Mouse (Mus musculus) MEL (cell line): Measurements from ENCODE around the gene Gm11096. TPM values are rescaled to one million over a fixed set of nuclear protein-coding genes. Genes with fewer than 3 reads are reported as not detected.

Experiments
- DNase-seq: peaks from one replicate; pipeline ENCODE4 v3.0.0; 2011; ENCODE audit warnings: low read depth, low spot score
- H3K27ac ChIP-seq: 2 replicates; pipeline ENCODE4 v1.5.1; 2012; ENCODE audit warnings: low read depth, mild to moderate bottlenecking, control low read depth, low read length, moderate library complexity; ENCODE audit not compliant: control insufficient read depth
- H3K27me3 ChIP-seq, 2 experiments: fragments of 150-350 bp in 1 of 2; sonication (generic) in 1 of 2; 2 replicates each; pipeline ENCODE4 v1.6.1; 2012; ENCODE audit warnings: low read length in 2 of 2, mild to moderate bottlenecking in 2 of 2, improper control_type of control experiment in 1 of 2, moderate library complexity in 1 of 2; ENCODE audit not compliant: insufficient read depth in 2 of 2, control insufficient read depth in 1 of 2
- H3K36me3 ChIP-seq, 2 experiments: 2 replicates each; pipeline ENCODE4 v1.6.1; 2012 to 2014; ENCODE audit warnings: low read length in 2 of 2, improper control_type of control experiment in 1 of 2, inconsistent platforms in 1 of 2, mild to moderate bottlenecking in 1 of 2; ENCODE audit not compliant: insufficient read depth in 2 of 2, control insufficient read depth in 1 of 2
- H3K4me1 ChIP-seq, 2 experiments: fragments of 150-350 bp in 1 of 2; sonication (generic) in 1 of 2; 2 replicates each; pipeline ENCODE4 v1.6.1; 2012; ENCODE audit warnings: low read length in 2 of 2, improper control_type of control experiment in 1 of 2, mild to moderate bottlenecking in 1 of 2; ENCODE audit not compliant: insufficient read depth in 2 of 2, control insufficient read depth in 1 of 2
- H3K4me3 ChIP-seq, 2 experiments: fragments of 150-350 bp in 1 of 2; sonication (generic) in 1 of 2; 2 replicates each; pipeline ENCODE4 v1.5.1; 2012; ENCODE audit warnings: low read depth in 2 of 2, low read length in 2 of 2, mild to moderate bottlenecking in 2 of 2, moderate library complexity in 2 of 2, control low read depth in 1 of 2, improper control_type of control experiment in 1 of 2; ENCODE audit not compliant: control insufficient read depth in 1 of 2, insufficient read depth in 1 of 2
- H3K79me2 ChIP-seq: 2 replicates; pipeline ENCODE4 v1.6.1; 2012; ENCODE audit warnings: mild to moderate bottlenecking, low read length, moderate library complexity; ENCODE audit not compliant: control insufficient read depth, poor library complexity, insufficient read depth
- H3K9ac ChIP-seq: 2 replicates; pipeline ENCODE4 v1.6.1; 2012; ENCODE audit warnings: low read depth, mild to moderate bottlenecking, control low read depth, low read length, moderate library complexity; ENCODE audit not compliant: control insufficient read depth, poor library complexity, severe bottlenecking
- H3K9me3 ChIP-seq: fragments of 150-350 bp; sonication (generic); replicated peaks from 2 replicates; pipeline ENCODE4 v1.6.1; 2012; ENCODE audit warnings: mild to moderate bottlenecking, low read length, improper control_type of control experiment, moderate library complexity; ENCODE audit not compliant: insufficient read depth
- CHD1 ChIP-seq: IDR thresholded peaks from 2 replicates; pipeline ENCODE4 v1.6.1; 2012; ENCODE audit warnings: low read depth, mild to moderate bottlenecking, inconsistent platforms, low read length, improper control_type of control experiment
- CHD2 ChIP-seq: IDR thresholded peaks from 2 replicates; pipeline ENCODE4 v1.6.1; 2011; ENCODE audit warnings: low read length, improper control_type of control experiment
- CTCF ChIP-seq, 3 experiments: IDR thresholded peaks in 2 of 3; conservative IDR thresholded peaks in 1 of 3; 2 replicates each; pipeline ENCODE4 v1.5.1; 2011 to 2012; ENCODE audit warnings: low read length in 3 of 3, low read depth in 2 of 3, mild to moderate bottlenecking in 2 of 3, improper control_type of control experiment in 1 of 3, inconsistent platforms in 1 of 3, mixed read lengths in 1 of 3, moderate library complexity in 1 of 3; ENCODE audit not compliant: control insufficient read depth in 1 of 3, insufficient read depth in 1 of 3, poor library complexity in 1 of 3, severe bottlenecking in 1 of 3
- ETS1 ChIP-seq: IDR thresholded peaks from 2 replicates; pipeline ENCODE4 v1.6.1; 2012; ENCODE audit warnings: low read depth, mild to moderate bottlenecking, inconsistent platforms, low read length, improper control_type of control experiment, moderate library complexity
- GABPA ChIP-seq: IDR thresholded peaks from 2 replicates; pipeline ENCODE4 v1.6.1; 2012; ENCODE audit warnings: low read depth, mild to moderate bottlenecking, inconsistent platforms, low read length, improper control_type of control experiment, moderate library complexity
- GATA1 ChIP-seq: IDR thresholded peaks from 2 replicates; pipeline ENCODE4 v1.6.1; 2011; ENCODE audit warnings: low read depth, low read length, improper control_type of control experiment
- JUND ChIP-seq: IDR thresholded peaks from 2 replicates; pipeline ENCODE4 v1.6.1; 2011; ENCODE audit warnings: low read depth, mild to moderate bottlenecking, improper control_type of control experiment, low read length
- MAX ChIP-seq: IDR thresholded peaks from 2 replicates; pipeline ENCODE4 v1.6.1; 2011; ENCODE audit warnings: low read length, improper control_type of control experiment
- MAZ ChIP-seq: IDR thresholded peaks from 2 replicates; pipeline ENCODE4 v1.6.1; 2012; ENCODE audit warnings: low read depth, mild to moderate bottlenecking, inconsistent platforms, low read length, improper control_type of control experiment
- MEF2A ChIP-seq: IDR thresholded peaks from 2 replicates; pipeline ENCODE4 v1.6.1; 2014; ENCODE audit warnings: low read depth, mild to moderate bottlenecking, inconsistent platforms, low read length, improper control_type of control experiment; ENCODE audit not compliant: poor library complexity, insufficient replicate concordance, severe bottlenecking; ENCODE audit errors: extremely low read depth
- MXI1 ChIP-seq: IDR thresholded peaks from 2 replicates; pipeline ENCODE4 v1.6.1; 2011; ENCODE audit warnings: mild to moderate bottlenecking, low read depth, low read length, improper control_type of control experiment
- MYB ChIP-seq: IDR thresholded peaks from 2 replicates; pipeline ENCODE4 v1.6.1; 2011; ENCODE audit warnings: mild to moderate bottlenecking, low read depth, low read length, improper control_type of control experiment
- MYC ChIP-seq: IDR thresholded peaks from 2 replicates; pipeline ENCODE4 v1.6.1; 2011; ENCODE audit warnings: low read depth, mild to moderate bottlenecking, low read length, improper control_type of control experiment, moderate library complexity
- NRF1 ChIP-seq: IDR thresholded peaks from 2 replicates; pipeline ENCODE4 v1.6.1; 2014; ENCODE audit warnings: low read depth, mild to moderate bottlenecking, inconsistent platforms, low read length, improper control_type of control experiment, moderate library complexity; ENCODE audit not compliant: poor library complexity, insufficient read depth, severe bottlenecking
- POLR2A ChIP-seq, 2 experiments: IDR thresholded peaks; 2 replicates each; pipeline ENCODE4 v1.6.1; 2011 to 2012; ENCODE audit warnings: low read length in 2 of 2, mild to moderate bottlenecking in 2 of 2, control low read depth in 1 of 2, improper control_type of control experiment in 1 of 2, low read depth in 1 of 2, moderate library complexity in 1 of 2; ENCODE audit not compliant: control insufficient read depth in 1 of 2, insufficient read depth in 1 of 2, poor library complexity in 1 of 2
- POLR2AphosphoS5 ChIP-seq: IDR thresholded peaks from 2 replicates; pipeline ENCODE4 v1.6.1; 2012; ENCODE audit warnings: low read depth, borderline replicate concordance, mild to moderate bottlenecking, inconsistent platforms, low read length, moderate library complexity, mixed read lengths
- RAD21 ChIP-seq: IDR thresholded peaks from 2 replicates; pipeline ENCODE4 v1.6.1; 2011; ENCODE audit warnings: mild to moderate bottlenecking, low read depth, low read length, improper control_type of control experiment
- RCOR1 ChIP-seq: IDR thresholded peaks from 2 replicates; pipeline ENCODE4 v1.6.1; 2012; ENCODE audit warnings: low read depth, mild to moderate bottlenecking, inconsistent platforms, low read length, improper control_type of control experiment
- SIN3A ChIP-seq: IDR thresholded peaks from 2 replicates; pipeline ENCODE4 v1.6.1; 2012; ENCODE audit warnings: low read length, improper control_type of control experiment, inconsistent platforms
- TCF12 ChIP-seq: IDR thresholded peaks from 2 replicates; pipeline ENCODE4 v1.6.1; 2014; ENCODE audit warnings: low read depth, mild to moderate bottlenecking, inconsistent platforms, low read length, improper control_type of control experiment, moderate library complexity
- USF1 ChIP-seq: IDR thresholded peaks from 2 replicates; pipeline ENCODE4 v1.6.1; 2014; ENCODE audit warnings: low read depth, mild to moderate bottlenecking, inconsistent platforms, low read length, improper control_type of control experiment, moderate library complexity
- USF2 ChIP-seq, 2 experiments: IDR thresholded peaks; 2 replicates each; pipeline ENCODE4 v1.6.1; 2011 to 2012; ENCODE audit warnings: improper control_type of control experiment in 2 of 2, low read length in 2 of 2, borderline replicate concordance in 1 of 2, inconsistent platforms in 1 of 2, low read depth in 1 of 2, mild to moderate bottlenecking in 1 of 2; ENCODE audit not compliant: insufficient read depth in 1 of 2
- polyA plus RNA-seq, 2 experiments: library from polyadenylated mRNA; stranded (reverse) in 1 of 2; unstranded in 1 of 2; fragments of >175 nt in 1 of 2; fragments of >200 nt in 1 of 2; gene quantifications; 2 replicates each; pipeline versions ENCODE4 v1.2.1 to v1.2.4; 2012; ENCODE audit warnings: low replicate concordance in 2 of 2, low read depth in 1 of 2; ENCODE audit not compliant: insufficient read length in 2 of 2, insufficient read depth in 1 of 2, missing spikeins in 1 of 2
- total RNA-seq: library from RNA; depleted of rRNA; stranded (reverse); fragments of 300-350 nt; gene quantifications from 2 replicates; pipeline ENCODE4 v1.2.3, GENCODE M21; 2012

The Gm11096 gene
- total and polyA plus RNA-seq, 3 experiments = not detected

- TF ChIP-seq CHD1 = no peak
- TF ChIP-seq MYC = no peak
- no peak for TF ChIP-seq CTCF (IDR thresholded peaks at IDR 0.05 in 2 of 3, conservative IDR thresholded peaks at IDR 0.05 in 1 of 3; ENCODE audit: control insufficient read depth in 1 of 3, insufficient read depth in 1 of 3, low read depth in 2 of 3, low read length in 3 of 3, poor library complexity in 1 of 3, severe bottlenecking in 1 of 3)
- no peak for TF ChIP-seq SIN3A
- Histone ChIP-seq H3K79me2 (no peaks in the 10 kb centered on the region), H3K4me1 (no peaks in the 10 kb centered on the region), H3K4me3 (no peak overlapping the region), H3K9ac (no peak overlapping the region), H3K27me3 (no peaks in the 10 kb centered on the region), H3K27ac (no peak overlapping the region), H3K36me3 (no peaks in the 10 kb centered on the region), H3K9me3 (no peaks in the 10 kb centered on the region)
- DNase-seq = no peak
Observed at GRCm38 (mm10) chr17:81468941-81469340, 27.4 kb downstream of the Gm11096 start.

DNA sequence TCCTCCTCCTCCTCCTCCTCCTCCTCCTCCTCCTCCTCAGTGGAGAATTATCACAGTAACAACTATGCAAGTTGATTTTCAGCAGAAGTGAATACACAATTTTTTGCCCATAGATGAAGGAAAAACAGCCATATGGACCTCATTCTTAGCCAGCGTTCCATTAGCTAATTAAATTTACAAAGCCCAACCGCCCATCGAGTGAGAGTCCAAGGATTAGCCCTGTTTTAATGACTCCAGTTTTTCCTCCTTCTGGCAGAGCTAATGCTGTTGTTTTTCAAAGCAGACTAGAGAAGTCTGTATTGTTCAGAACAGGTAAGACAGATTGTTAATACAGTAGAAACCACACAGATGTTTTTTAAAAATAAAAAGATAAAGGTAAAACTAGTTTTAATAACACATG is 31.8 kb downstream of the Gm11096 start:
- H3K9ac ChIP-seq = no peak overlapping the region
- H3K27me3 ChIP-seq = no peaks in the 10 kb centered on the region
- no peaks in the 10 kb centered on the region for H3K4me1 ChIP-seq
- no peaks in the 10 kb centered on the region for H3K9me3 ChIP-seq
- H3K79me2 ChIP-seq = no peaks in the 10 kb centered on the region
- H3K36me3 ChIP-seq = no peaks in the 10 kb centered on the region
- no peak overlapping the region for H3K4me3 ChIP-seq
- no peak for DNase-seq
- H3K27ac ChIP-seq = no peak overlapping the region
- TF ChIP-seq POLR2A (IDR thresholded peaks at IDR 0.05; ENCODE audit: control insufficient read depth in 1 of 2, insufficient read depth in 1 of 2, low read depth in 1 of 2, low read length in 2 of 2, poor library complexity in 1 of 2) = no peak
- TF ChIP-seq GABPA = no peak
- no peak for TF ChIP-seq RCOR1
- TF ChIP-seq USF2 (IDR thresholded peaks at IDR 0.05; ENCODE audit: borderline replicate concordance in 1 of 2, insufficient read depth in 1 of 2, low read depth in 1 of 2, low read length in 2 of 2) = no peak
- no peak for TF ChIP-seq GATA1
- TF ChIP-seq NRF1 = no peak
- no peak for TF ChIP-seq CHD1
- TF ChIP-seq MEF2A = no peak
- no peak for TF ChIP-seq MXI1
- no peak for TF ChIP-seq ETS1
- TF ChIP-seq MYB = no peak
- no peak for TF ChIP-seq CHD2
- TF ChIP-seq JUND = no peak
- TF ChIP-seq TCF12 = no peak
- no peak for TF ChIP-seq USF1
- no peak for TF ChIP-seq MAX
- no peak for TF ChIP-seq MAZ
- no peak for TF ChIP-seq CTCF (IDR thresholded peaks at IDR 0.05 in 2 of 3, conservative IDR thresholded peaks at IDR 0.05 in 1 of 3; ENCODE audit: control insufficient read depth in 1 of 3, insufficient read depth in 1 of 3, low read depth in 2 of 3, low read length in 3 of 3, poor library complexity in 1 of 3, severe bottlenecking in 1 of 3)
- no peak for TF ChIP-seq POLR2AphosphoS5
- TF ChIP-seq RAD21 = no peak
- TF ChIP-seq, all 39 proteins: peak for 0
